Mouse (Mus musculus) bone marrow, adult 2 months (tissue): ENCODE measurements around the gene Kcnn1. TPM values are rescaled to one million over a fixed set of nuclear protein-coding genes. Genes with fewer than 3 reads are reported as not detected.

Experiments
- H3K27ac ChIP-seq: fragments of 200-500 bp; 2 replicates; pipeline ENCODE4 v1.5.1; 2012; ENCODE audit warnings: low read depth, mild to moderate bottlenecking, control low read depth, inconsistent platforms, low read length; ENCODE audit not compliant: control insufficient read depth, poor library complexity, insufficient read depth
- H3K4me1 ChIP-seq: fragments of 200-500 bp; 2 replicates; pipeline ENCODE4 v1.6.1; 2011; ENCODE audit warnings: low read length; ENCODE audit not compliant: control insufficient read depth, insufficient read depth
- H3K4me3 ChIP-seq: fragments of 200-500 bp; replicated peaks from 2 replicates; pipeline ENCODE3; 2011; ENCODE audit warnings: mild to moderate bottlenecking, low read depth, low read length, control low read depth; ENCODE audit not compliant: control insufficient read depth
- CTCF ChIP-seq: fragments of 200-500 bp; IDR thresholded peaks from 2 replicates; pipeline ENCODE4 v1.5.1; 2011; ENCODE audit warnings: low read length, control low read depth; ENCODE audit not compliant: control insufficient read depth, insufficient read depth
- POLR2A ChIP-seq: fragments of 200-500 bp; IDR thresholded peaks from 2 replicates; pipeline ENCODE4 v1.6.1; 2011; ENCODE audit warnings: low read depth, mild to moderate bottlenecking, control low read depth, low read length, borderline replicate concordance; ENCODE audit not compliant: control insufficient read depth
- WGBS: fragments of 180-500 bp; shearing (Covaris S2); methylation state at CpG from one replicate; pipeline ENCODE4 v1.1.7; 2018; 5-methylcytosine and 5-hydroxymethylcytosine counted together
- polyA plus RNA-seq: library from polyadenylated mRNA; stranded (reverse); fragments of >200 nt; gene quantifications from 2 replicates; pipeline ENCODE4 v1.2.4, GENCODE M21; 2011; ENCODE audit warnings: low replicate concordance; ENCODE audit not compliant: missing spikeins, insufficient read depth, insufficient read length

Kcnn1 gene
- not detected in 2 replicates for polyA plus RNA-seq

- Histone ChIP-seq H3K4me1 (peaks cover 4% of the 10 kb centered on the region), H3K27ac (no peak within 1 kb of the TSS), H3K4me3 (no peak within 1 kb of the TSS)
- TF ChIP-seq CTCF, result no peak
- no peak for TF ChIP-seq POLR2A
- 2% methylated on average over 55 of the region's 55 CpGs for WGBS
Measured at GRCm38 (mm10) chr8:70862824-70863641, at the start of gene Kcnn1. TSS of gene Kcnn1 (minus strand) at chr8:70863258.

GRCm38 (mm10) chr8:70911596-70911995 lies 48.5 kb upstream of the Kcnn1 start:
- TF ChIP-seq CTCF (no peak; the same call in 1 of the 2 replicates), POLR2A (no peak)
- Histone ChIP-seq H3K4me1 (no peaks in the 10 kb centered on the region), H3K4me3 (no peak overlapping the region), H3K27ac (no peak overlapping the region)
- 85% methylated on average over 5 of the region's 5 CpGs for WGBS

GRCm38 (mm10) chr8:70907518-70907917 lies 44.5 kb upstream of the Kcnn1 start:
- H3K4me1 ChIP-seq, result peaks cover 5% of the 10 kb centered on the region; the same call in 1 of the 2 replicates
- whole genome bisulfite sequencing, result 70% methylated on average over 2 of the region's 2 CpGs
- no peak overlapping the region for H3K4me3 ChIP-seq
- TF ChIP-seq CTCF (no peak), POLR2A (no peak)
- H3K27ac ChIP-seq, result no peak overlapping the region

GRCm38 (mm10) chr8:70905831-70906736 lies 43.0 kb upstream of the Kcnn1 start, which contains the start of gene Map1s:
TSS of gene Map1s (plus strand) at chr8:70905932.
- peaks cover 5% of the 10 kb centered on the region; the same call in 1 of the 2 replicates for H3K4me1 ChIP-seq
- H3K4me3 ChIP-seq, result peak within 1 kb of the TSS; percentile 89
- under 1% methylated on average over 81 of the region's 86 CpGs for WGBS
- peak within 1 kb of the TSS; percentile 81 for H3K27ac ChIP-seq
- TF ChIP-seq CTCF, result no peak
- TF ChIP-seq POLR2A, result peak; percentile 62; the same call in 1 of the 2 replicates

- TF ChIP-seq POLR2A, result no peak
- no peak for TF ChIP-seq CTCF
- 3% methylated on average over 8 of the region's 8 CpGs for WGBS
- peaks cover 5% of the 10 kb centered on the region; the same call in 1 of the 2 replicates for H3K4me1 ChIP-seq
Measured at GRCm38 (mm10) chr8:70905463-70905830, 42.4 kb upstream of the Kcnn1 start.

GRCm38 (mm10) chr8:70904532-70904931 lies 41.5 kb upstream of the Kcnn1 start:
- peaks cover 5% of the 10 kb centered on the region; the same call in 1 of the 2 replicates for H3K4me1 ChIP-seq
- TF ChIP-seq POLR2A (no peak), CTCF (no peak)
- H3K4me3 ChIP-seq, result no peak overlapping the region
- no peak overlapping the region for H3K27ac ChIP-seq
- WGBS, result 8% methylated on average over 4 of the region's 4 CpGs

More at GRCm38 (mm10) chr8:70905463-70905830, 42.4 kb upstream of the Kcnn1 start:
- Histone ChIP-seq H3K27ac (peak overlapping the region; percentile 81), H3K4me3 (peak overlapping the region; percentile 89)

GRCm38 (mm10) chr8:70903582-70903981 lies 40.5 kb upstream of the Kcnn1 start:
- Histone ChIP-seq H3K27ac (no peak overlapping the region), H3K4me1 (peaks cover 5% of the 10 kb centered on the region; the same call in 1 of the 2 replicates), H3K4me3 (no peak overlapping the region)
- no peak for TF ChIP-seq POLR2A

GRCm38 (mm10) chr8:70903112-70903511 lies 40.1 kb upstream of the Kcnn1 start:
- Histone ChIP-seq H3K4me3 (no peak overlapping the region), H3K27ac (no peak overlapping the region), H3K4me1 (peaks cover 7% of the 10 kb centered on the region; the same call in 1 of the 2 replicates)
- WGBS, result 53% methylated on average over 4 of the region's 4 CpGs
- no peak for TF ChIP-seq CTCF
- no peak for TF ChIP-seq POLR2A
